Mouse (Mus musculus) MEL (cell line): ENCODE data around the gene Frmd5. TPM values are rescaled to one million over a fixed set of nuclear protein-coding genes. Genes with fewer than 3 reads are reported as not detected.

Experiments used
- DNase-seq: peaks from one replicate; pipeline ENCODE4 v3.0.0; 2011; ENCODE audit warnings: low read depth, low spot score
- H3K27ac ChIP-seq: 2 replicates; pipeline ENCODE4 v1.5.1; 2012; ENCODE audit warnings: low read depth, mild to moderate bottlenecking, control low read depth, low read length, moderate library complexity; ENCODE audit not compliant: control insufficient read depth
- H3K27me3 ChIP-seq, 2 experiments: fragments of 150-350 bp in 1 of 2; sonication (generic) in 1 of 2; 2 replicates each; pipeline ENCODE4 v1.6.1; 2012; ENCODE audit warnings: low read length in 2 of 2, mild to moderate bottlenecking in 2 of 2, improper control_type of control experiment in 1 of 2, moderate library complexity in 1 of 2; ENCODE audit not compliant: insufficient read depth in 2 of 2, control insufficient read depth in 1 of 2
- H3K36me3 ChIP-seq, 2 experiments: 2 replicates each; pipeline ENCODE4 v1.6.1; 2012 to 2014; ENCODE audit warnings: low read length in 2 of 2, improper control_type of control experiment in 1 of 2, inconsistent platforms in 1 of 2, mild to moderate bottlenecking in 1 of 2; ENCODE audit not compliant: insufficient read depth in 2 of 2, control insufficient read depth in 1 of 2
- H3K4me1 ChIP-seq, 2 experiments: fragments of 150-350 bp in 1 of 2; sonication (generic) in 1 of 2; 2 replicates each; pipeline ENCODE4 v1.6.1; 2012; ENCODE audit warnings: low read length in 2 of 2, improper control_type of control experiment in 1 of 2, mild to moderate bottlenecking in 1 of 2; ENCODE audit not compliant: insufficient read depth in 2 of 2, control insufficient read depth in 1 of 2
- H3K4me3 ChIP-seq, 2 experiments: fragments of 150-350 bp in 1 of 2; sonication (generic) in 1 of 2; 2 replicates each; pipeline ENCODE4 v1.5.1; 2012; ENCODE audit warnings: low read depth in 2 of 2, low read length in 2 of 2, mild to moderate bottlenecking in 2 of 2, moderate library complexity in 2 of 2, control low read depth in 1 of 2, improper control_type of control experiment in 1 of 2; ENCODE audit not compliant: control insufficient read depth in 1 of 2, insufficient read depth in 1 of 2
- H3K79me2 ChIP-seq: 2 replicates; pipeline ENCODE4 v1.6.1; 2012; ENCODE audit warnings: mild to moderate bottlenecking, low read length, moderate library complexity; ENCODE audit not compliant: control insufficient read depth, poor library complexity, insufficient read depth
- H3K9ac ChIP-seq: 2 replicates; pipeline ENCODE4 v1.6.1; 2012; ENCODE audit warnings: low read depth, mild to moderate bottlenecking, control low read depth, low read length, moderate library complexity; ENCODE audit not compliant: control insufficient read depth, poor library complexity, severe bottlenecking
- H3K9me3 ChIP-seq: fragments of 150-350 bp; sonication (generic); replicated peaks from 2 replicates; pipeline ENCODE4 v1.6.1; 2012; ENCODE audit warnings: mild to moderate bottlenecking, low read length, improper control_type of control experiment, moderate library complexity; ENCODE audit not compliant: insufficient read depth
- BHLHE40 ChIP-seq: IDR thresholded peaks from 2 replicates; pipeline ENCODE4 v1.6.1; 2012; ENCODE audit warnings: low read depth, mild to moderate bottlenecking, inconsistent platforms, low read length, improper control_type of control experiment, borderline replicate concordance
- CHD2 ChIP-seq: IDR thresholded peaks from 2 replicates; pipeline ENCODE4 v1.6.1; 2011; ENCODE audit warnings: low read length, improper control_type of control experiment
- ELF1 ChIP-seq: IDR thresholded peaks from 2 replicates; pipeline ENCODE4 v1.6.1; 2014; ENCODE audit warnings: low read depth, mild to moderate bottlenecking, inconsistent platforms, low read length, improper control_type of control experiment, moderate library complexity
- EP300 ChIP-seq, 2 experiments: IDR thresholded peaks; 2 replicates each; pipeline ENCODE4 v1.6.1; 2011; ENCODE audit warnings: improper control_type of control experiment in 2 of 2, low read length in 2 of 2, low read depth in 1 of 2, mild to moderate bottlenecking in 1 of 2
- ETS1 ChIP-seq: IDR thresholded peaks from 2 replicates; pipeline ENCODE4 v1.6.1; 2012; ENCODE audit warnings: low read depth, mild to moderate bottlenecking, inconsistent platforms, low read length, improper control_type of control experiment, moderate library complexity
- GATA1 ChIP-seq: IDR thresholded peaks from 2 replicates; pipeline ENCODE4 v1.6.1; 2011; ENCODE audit warnings: low read depth, low read length, improper control_type of control experiment
- HCFC1 ChIP-seq: IDR thresholded peaks from 2 replicates; pipeline ENCODE4 v1.6.1; 2012; ENCODE audit warnings: low read depth, mild to moderate bottlenecking, inconsistent platforms, low read length, improper control_type of control experiment, moderate library complexity
- KAT2A ChIP-seq: conservative IDR thresholded peaks from 2 replicates; pipeline ENCODE4 v1.6.1; 2012; ENCODE audit warnings: low read depth, low read length, improper control_type of control experiment, inconsistent platforms
- MAFK ChIP-seq: IDR thresholded peaks from 2 replicates; pipeline ENCODE4 v1.6.1; 2011; ENCODE audit warnings: low read depth, mild to moderate bottlenecking, low read length, improper control_type of control experiment, borderline replicate concordance
- MAZ ChIP-seq: IDR thresholded peaks from 2 replicates; pipeline ENCODE4 v1.6.1; 2012; ENCODE audit warnings: low read depth, mild to moderate bottlenecking, inconsistent platforms, low read length, improper control_type of control experiment
- MEF2A ChIP-seq: IDR thresholded peaks from 2 replicates; pipeline ENCODE4 v1.6.1; 2014; ENCODE audit warnings: low read depth, mild to moderate bottlenecking, inconsistent platforms, low read length, improper control_type of control experiment; ENCODE audit not compliant: poor library complexity, insufficient replicate concordance, severe bottlenecking; ENCODE audit errors: extremely low read depth
- MYB ChIP-seq: IDR thresholded peaks from 2 replicates; pipeline ENCODE4 v1.6.1; 2011; ENCODE audit warnings: mild to moderate bottlenecking, low read depth, low read length, improper control_type of control experiment
- MYC ChIP-seq: IDR thresholded peaks from 2 replicates; pipeline ENCODE4 v1.6.1; 2011; ENCODE audit warnings: low read depth, mild to moderate bottlenecking, low read length, improper control_type of control experiment, moderate library complexity
- NELFE ChIP-seq: IDR thresholded peaks from 2 replicates; pipeline ENCODE4 v1.6.1; 2011; ENCODE audit warnings: low read depth, low read length, improper control_type of control experiment
- NRF1 ChIP-seq: IDR thresholded peaks from 2 replicates; pipeline ENCODE4 v1.6.1; 2014; ENCODE audit warnings: low read depth, mild to moderate bottlenecking, inconsistent platforms, low read length, improper control_type of control experiment, moderate library complexity; ENCODE audit not compliant: poor library complexity, insufficient read depth, severe bottlenecking
- POLR2A ChIP-seq, 2 experiments: IDR thresholded peaks; 2 replicates each; pipeline ENCODE4 v1.6.1; 2011 to 2012; ENCODE audit warnings: low read length in 2 of 2, mild to moderate bottlenecking in 2 of 2, control low read depth in 1 of 2, improper control_type of control experiment in 1 of 2, low read depth in 1 of 2, moderate library complexity in 1 of 2; ENCODE audit not compliant: control insufficient read depth in 1 of 2, insufficient read depth in 1 of 2, poor library complexity in 1 of 2
- POLR2AphosphoS2 ChIP-seq: IDR thresholded peaks from 2 replicates; pipeline ENCODE4 v1.6.1; 2011; ENCODE audit warnings: low read length, improper control_type of control experiment
- POLR2AphosphoS5 ChIP-seq: IDR thresholded peaks from 2 replicates; pipeline ENCODE4 v1.6.1; 2012; ENCODE audit warnings: low read depth, borderline replicate concordance, mild to moderate bottlenecking, inconsistent platforms, low read length, moderate library complexity, mixed read lengths
- RAD21 ChIP-seq: IDR thresholded peaks from 2 replicates; pipeline ENCODE4 v1.6.1; 2011; ENCODE audit warnings: mild to moderate bottlenecking, low read depth, low read length, improper control_type of control experiment
- RCOR1 ChIP-seq: IDR thresholded peaks from 2 replicates; pipeline ENCODE4 v1.6.1; 2012; ENCODE audit warnings: low read depth, mild to moderate bottlenecking, inconsistent platforms, low read length, improper control_type of control experiment
- SMC3 ChIP-seq: IDR thresholded peaks from 2 replicates; pipeline ENCODE4 v1.6.1; 2011; ENCODE audit warnings: low read depth, low read length, improper control_type of control experiment
- TAL1 ChIP-seq: IDR thresholded peaks from 2 replicates; pipeline ENCODE4 v1.6.1; 2012; ENCODE audit warnings: mild to moderate bottlenecking, inconsistent platforms, low read length, moderate library complexity, mixed read lengths
- TBP ChIP-seq: IDR thresholded peaks from 2 replicates; pipeline ENCODE4 v1.8.0; 2011; ENCODE audit warnings: low read depth, low read length, improper control_type of control experiment
- UBTF ChIP-seq: IDR thresholded peaks from 2 replicates; pipeline ENCODE4 v1.6.1; 2012; ENCODE audit warnings: low read depth, mild to moderate bottlenecking, inconsistent platforms, low read length, improper control_type of control experiment, moderate library complexity, borderline replicate concordance; ENCODE audit not compliant: insufficient read depth
- ZC3H11A ChIP-seq: IDR thresholded peaks from 2 replicates; pipeline ENCODE4 v1.6.1; 2012; ENCODE audit warnings: low read depth, mild to moderate bottlenecking, inconsistent platforms, low read length, improper control_type of control experiment
- ZKSCAN1 ChIP-seq: IDR thresholded peaks from 2 replicates; pipeline ENCODE4 v1.6.1; 2012; ENCODE audit warnings: low read depth, mild to moderate bottlenecking, inconsistent platforms, low read length, improper control_type of control experiment, moderate library complexity
- ZMIZ1 ChIP-seq: IDR thresholded peaks from 2 replicates; pipeline ENCODE4 v1.6.1; 2012; ENCODE audit warnings: low read depth, mild to moderate bottlenecking, inconsistent platforms, low read length, improper control_type of control experiment, moderate library complexity
- ZNF384 ChIP-seq: IDR thresholded peaks from 2 replicates; pipeline ENCODE4 v1.6.1; 2012; ENCODE audit warnings: low read depth, mild to moderate bottlenecking, inconsistent platforms, low read length, improper control_type of control experiment
- polyA plus RNA-seq, 2 experiments: library from polyadenylated mRNA; stranded (reverse) in 1 of 2; unstranded in 1 of 2; fragments of >175 nt in 1 of 2; fragments of >200 nt in 1 of 2; gene quantifications; 2 replicates each; pipeline versions ENCODE4 v1.2.1 to v1.2.4; 2012; ENCODE audit warnings: low replicate concordance in 2 of 2, low read depth in 1 of 2; ENCODE audit not compliant: insufficient read length in 2 of 2, insufficient read depth in 1 of 2, missing spikeins in 1 of 2
- total RNA-seq: library from RNA; depleted of rRNA; stranded (reverse); fragments of 300-350 nt; gene quantifications from 2 replicates; pipeline ENCODE4 v1.2.3, GENCODE M21; 2012

The Frmd5 gene
- total and polyA plus RNA-seq, 3 experiments, result 0.04 to 0.15 TPM; not detected in 1

- no peaks in the 10 kb centered on the region for H3K9me3 ChIP-seq
- no peak overlapping the region for H3K9ac ChIP-seq
- no peak overlapping the region for H3K27ac ChIP-seq
These were observed 76.4 kb downstream of the Frmd5 start for GRCm38 (mm10) chr2:121730486-121730885.

GRCm38 (mm10) chr2:121728907-121729575 is 77.8 kb downstream of the Frmd5 start:
- Histone ChIP-seq H3K4me1 (no peaks in the 10 kb centered on the region), H3K27me3 (peaks cover 4 to 8% of the 10 kb centered on the region in 2 experiments), H3K27ac (no peak overlapping the region), H3K4me3 (no peak overlapping the region), H3K9me3 (no peaks in the 10 kb centered on the region), H3K9ac (no peak overlapping the region), H3K79me2 (no peaks in the 10 kb centered on the region), H3K36me3 (no peaks in the 10 kb centered on the region)
- TF ChIP-seq ZNF384, result no peak
- no peak for TF ChIP-seq POLR2AphosphoS2
- no peak for TF ChIP-seq MAZ
- no peak for TF ChIP-seq KAT2A
- no peak for TF ChIP-seq RAD21
- TF ChIP-seq UBTF, result no peak
- no peak for TF ChIP-seq TAL1
- TF ChIP-seq TBP, result no peak
- no peak for TF ChIP-seq NRF1
- TF ChIP-seq BHLHE40, result no peak
- no peak for TF ChIP-seq EP300 (IDR thresholded peaks at IDR 0.05; ENCODE audit: low read depth in 1 of 2, low read length in 2 of 2)
- no peak for TF ChIP-seq ETS1
- no peak for TF ChIP-seq ZKSCAN1
- TF ChIP-seq GATA1, result no peak
- TF ChIP-seq MYC, result no peak
- TF ChIP-seq CHD2, result no peak
- no peak for DNase-seq

More at GRCm38 (mm10) chr2:121730486-121730885, 76.4 kb downstream of the Frmd5 start:
- no peak for TF ChIP-seq NELFE
- TF ChIP-seq POLR2AphosphoS5, result no peak
- TF ChIP-seq GATA1, result no peak
- no peak for TF ChIP-seq ZMIZ1
- no peak for TF ChIP-seq ZC3H11A
- TF ChIP-seq HCFC1, result no peak
- no peak for TF ChIP-seq MAFK
- TF ChIP-seq RAD21, result no peak
- TF ChIP-seq SMC3, result no peak
- TF ChIP-seq ELF1, result no peak
- TF ChIP-seq MYB, result no peak
- TF ChIP-seq RCOR1, result no peak
- no peak for TF ChIP-seq TAL1
- TF ChIP-seq MAZ, result no peak
- TF ChIP-seq MEF2A, result no peak
- no peak for TF ChIP-seq POLR2A (IDR thresholded peaks at IDR 0.05; ENCODE audit: control insufficient read depth in 1 of 2, insufficient read depth in 1 of 2, low read depth in 1 of 2, low read length in 2 of 2, poor library complexity in 1 of 2)
- TF ChIP-seq ZKSCAN1, result no peak
- no peak overlapping the region for H3K4me3 ChIP-seq
- no peaks in the 10 kb centered on the region for H3K4me1 ChIP-seq
- DNase-seq, result no peak
- peaks cover 0 to 6% of the 10 kb centered on the region in 2 experiments; a peak in 3 of 4 replicates for H3K27me3 ChIP-seq
- H3K36me3 ChIP-seq, result no peaks in the 10 kb centered on the region
- no peaks in the 10 kb centered on the region for H3K79me2 ChIP-seq
